Mouse (Mus musculus): ENCODE measurements around the gene Ruvbl1. TPM values are rescaled to one million over a fixed set of nuclear protein-coding genes. Genes with fewer than 3 reads are reported as not detected.

Ruvbl1 gene
- total and polyA plus RNA-seq, 3 experiments = 34.3 to 159 (median 35.6) TPM

DNA sequence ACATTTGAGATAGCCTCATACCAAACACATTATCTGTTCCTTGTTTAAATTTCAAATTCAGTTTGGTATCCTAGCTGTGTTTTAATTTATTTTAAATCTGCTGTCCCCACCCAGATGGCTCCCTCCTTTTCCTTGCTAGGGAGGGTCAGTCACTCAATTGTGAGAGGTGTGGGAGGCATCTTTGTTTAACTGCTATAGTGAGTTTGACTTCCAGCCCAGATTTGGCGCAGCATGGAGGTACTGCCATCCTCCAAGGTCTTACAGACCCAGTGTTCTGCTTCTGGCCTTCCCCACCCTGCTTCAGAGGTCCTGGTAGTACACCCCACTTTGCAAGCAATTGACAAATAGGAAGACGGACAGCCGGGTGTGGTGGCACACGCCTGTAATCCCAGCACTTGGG lies 58.8 kb downstream of the Ruvbl1 start:
- no peak overlapping the region for H3K4me3 ChIP-seq (ENCODE audit: low read depth, low read length)
- H3K4me1 ChIP-seq (ENCODE audit: insufficient read depth, low read depth, low read length) = peaks cover 31% of the 10 kb centered on the region
- ATAC-seq (ENCODE audit: extremely low read depth, insufficient number of reproducible peaks, low FRiP score, poor library complexity, severe bottlenecking) (no peak), DNase-seq (ENCODE audit: low spot score) (no peak)
- H3K9me3 ChIP-seq (replicated peaks) = no peaks in the 10 kb centered on the region
- H3K36me3 ChIP-seq (replicated peaks) = no peaks in the 10 kb centered on the region
- no peak for TF ChIP-seq GATA1 (IDR thresholded peaks at IDR 0.05; ENCODE audit: borderline replicate concordance, low read length)
- TF ChIP-seq CTCF (IDR thresholded peaks at IDR 0.05; ENCODE audit: low read depth, low read length) = no peak
- TF ChIP-seq POLR2AphosphoS5 (IDR thresholded peaks at IDR 0.05; ENCODE audit: insufficient replicate concordance, low read depth, low read length) = no peak
- no peak for TF ChIP-seq TAL1 (conservative IDR thresholded peaks at IDR 0.05; ENCODE audit: low read depth, low read length)
- TF ChIP-seq GATA2 (IDR thresholded peaks at IDR 0.05; ENCODE audit: borderline replicate concordance, low read depth, low read length) = no peak
- peaks cover 51% of the 10 kb centered on the region for H3K27me3 ChIP-seq (ENCODE audit: insufficient read depth, low read length)

DNA sequence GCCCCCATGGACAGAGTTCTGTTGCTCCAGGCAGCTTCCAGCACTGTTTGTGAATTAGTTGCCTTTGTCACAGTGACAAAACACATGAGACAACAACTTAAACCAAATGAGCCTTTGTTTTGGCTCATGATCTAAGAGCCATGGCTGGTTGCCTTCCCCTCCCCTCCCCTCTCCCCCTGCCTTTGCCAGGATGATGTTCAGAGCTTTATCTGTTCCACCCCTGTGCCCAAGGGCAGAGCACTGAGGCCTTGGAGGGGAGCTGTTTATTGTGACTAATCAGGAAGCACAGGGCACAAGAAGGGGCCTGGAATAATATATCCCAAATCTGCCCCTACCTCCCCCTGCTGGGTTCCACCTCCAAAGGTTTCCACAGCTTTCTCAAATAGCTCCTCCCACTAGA lies 65.1 kb downstream of the Ruvbl1 start:
- Histone ChIP-seq H3K9me3 (replicated peaks) (no peaks in the 10 kb centered on the region), H3K4me3 (ENCODE audit: low read depth, low read length) (no peak overlapping the region), H3K36me3 (replicated peaks) (no peaks in the 10 kb centered on the region), H3K27me3 (ENCODE audit: insufficient read depth, low read length) (peaks cover 53% of the 10 kb centered on the region), H3K4me1 (ENCODE audit: insufficient read depth, low read depth, low read length) (peaks cover 6% of the 10 kb centered on the region; the same call in 1 of the 2 replicates)
- DNase-seq (ENCODE audit: low spot score) (no peak), ATAC-seq (ENCODE audit: extremely low read depth, insufficient number of reproducible peaks, low FRiP score, poor library complexity, severe bottlenecking) (no peak)
- TF ChIP-seq TAL1 (conservative IDR thresholded peaks at IDR 0.05; ENCODE audit: low read depth, low read length) (no peak), GATA1 (IDR thresholded peaks at IDR 0.05; ENCODE audit: borderline replicate concordance, low read length) (no peak), GATA2 (IDR thresholded peaks at IDR 0.05; ENCODE audit: borderline replicate concordance, low read depth, low read length) (no peak), POLR2AphosphoS5 (IDR thresholded peaks at IDR 0.05; ENCODE audit: insufficient replicate concordance, low read depth, low read length) (no peak), CTCF (IDR thresholded peaks at IDR 0.05; ENCODE audit: low read depth, low read length) (no peak)

DNA sequence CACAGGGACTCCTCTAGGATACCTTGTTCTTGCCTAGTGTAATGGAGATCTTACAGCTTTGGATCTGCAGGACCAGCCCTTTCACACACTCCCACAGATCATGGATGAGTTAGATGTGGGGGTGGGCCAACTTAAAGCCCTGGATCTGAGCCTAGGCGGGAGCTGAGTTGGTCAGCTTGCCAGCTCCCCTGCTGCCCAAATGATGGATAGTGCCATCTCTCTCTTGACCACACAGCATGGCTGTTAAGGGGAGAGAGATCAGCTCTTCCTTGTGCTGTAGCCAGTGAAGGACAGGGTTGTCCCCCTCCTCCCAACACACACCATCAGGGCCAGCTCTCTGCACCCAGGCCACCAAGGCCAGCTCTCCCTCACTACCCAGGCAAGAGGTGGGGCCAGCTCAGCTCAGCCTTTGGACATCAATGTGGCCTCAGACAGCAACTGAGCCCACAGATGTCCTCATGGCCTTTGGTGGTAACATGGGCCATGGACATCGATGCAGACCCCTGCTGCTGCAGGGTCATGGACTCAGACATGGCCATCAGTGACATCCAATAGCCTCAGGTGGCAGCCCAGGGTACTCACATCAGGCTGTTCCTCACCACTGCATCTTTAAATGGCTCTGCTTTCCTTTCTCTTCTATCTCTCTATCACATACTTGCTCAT lies 75.0 kb downstream of the Ruvbl1 start:
- Histone ChIP-seq H3K4me1 (ENCODE audit: insufficient read depth, low read depth, low read length) (peaks cover 12% of the 10 kb centered on the region), H3K9me3 (replicated peaks) (no peaks in the 10 kb centered on the region), H3K36me3 (replicated peaks) (no peaks in the 10 kb centered on the region), H3K4me3 (ENCODE audit: low read depth, low read length) (no peak overlapping the region), H3K27me3 (ENCODE audit: insufficient read depth, low read length) (peaks cover 28% of the 10 kb centered on the region)
- TF ChIP-seq CTCF (IDR thresholded peaks at IDR 0.05; ENCODE audit: low read depth, low read length) (no peak), POLR2AphosphoS5 (IDR thresholded peaks at IDR 0.05; ENCODE audit: insufficient replicate concordance, low read depth, low read length) (no peak), GATA1 (IDR thresholded peaks at IDR 0.05; ENCODE audit: borderline replicate concordance, low read length) (no peak), TAL1 (conservative IDR thresholded peaks at IDR 0.05; ENCODE audit: low read depth, low read length) (no peak), GATA2 (IDR thresholded peaks at IDR 0.05; ENCODE audit: borderline replicate concordance, low read depth, low read length) (no peak)
- DNase-seq (ENCODE audit: low spot score) (no peak), ATAC-seq (ENCODE audit: extremely low read depth, insufficient number of reproducible peaks, low FRiP score, poor library complexity, severe bottlenecking) (no peak)

DNA sequence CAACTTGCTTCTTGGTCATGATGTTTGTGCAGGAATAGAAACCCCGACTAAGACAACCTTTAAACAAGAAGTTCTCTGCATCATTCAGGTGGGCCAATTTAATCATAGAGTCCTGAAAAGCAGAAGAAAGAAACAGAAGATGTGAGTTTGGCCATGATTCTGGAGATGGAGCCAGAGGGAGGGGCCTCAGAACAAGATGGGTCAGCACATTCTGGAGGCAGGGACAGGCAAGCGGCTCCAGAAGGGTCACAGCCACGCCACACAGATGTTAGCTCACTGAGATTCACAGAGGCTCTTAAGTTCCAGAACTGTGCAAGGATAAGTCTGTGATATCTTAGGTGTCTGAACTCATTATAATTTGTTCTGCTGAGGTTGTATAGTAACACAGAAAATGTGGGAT lies 79.0 kb downstream of the Ruvbl1 start:
- H3K4me1 ChIP-seq (ENCODE audit: insufficient read depth, low read depth, low read length) = peaks cover 48% of the 10 kb centered on the region

DNA sequence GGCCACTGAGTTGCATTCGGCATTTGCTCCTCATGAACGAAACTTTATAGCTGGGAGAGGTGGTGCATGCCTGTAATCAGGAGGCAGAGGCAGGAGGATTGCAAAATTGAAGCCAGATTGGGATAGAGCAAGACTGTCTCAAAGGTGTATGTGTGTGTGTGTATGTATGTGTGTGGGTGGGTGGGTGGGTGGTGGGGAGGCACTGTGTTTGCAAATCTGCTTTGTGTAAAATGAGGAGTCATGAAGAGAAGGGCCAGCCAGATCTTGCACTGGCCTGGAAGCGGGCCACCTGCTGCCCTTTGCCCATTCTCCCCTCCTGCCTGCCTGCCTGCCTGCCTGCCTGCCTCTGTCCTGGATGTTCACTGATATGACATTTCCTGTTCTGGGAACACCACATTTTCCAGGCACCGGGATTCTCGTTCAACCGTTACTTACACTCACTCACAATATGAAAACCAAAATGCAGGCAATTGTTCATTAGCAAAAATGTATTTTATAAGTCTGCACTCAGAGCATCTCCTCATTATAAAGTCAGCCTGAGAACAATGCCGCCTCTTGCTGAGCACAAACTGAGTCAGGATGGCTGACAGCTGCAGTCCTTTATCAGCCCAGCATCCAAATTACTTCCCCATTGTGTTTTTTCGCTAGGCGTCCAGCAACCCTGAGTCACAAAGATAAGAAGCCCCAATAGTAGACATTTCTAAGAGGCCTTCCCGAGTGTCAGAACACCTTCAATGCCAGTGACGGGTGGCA lies 79.6 kb downstream of the Ruvbl1 start:
- DNase-seq (ENCODE audit: low spot score) (peak; percentile 73), ATAC-seq (ENCODE audit: extremely low read depth, insufficient number of reproducible peaks, low FRiP score, poor library complexity, severe bottlenecking) (peak; percentile 83)
- peaks cover 23% of the 10 kb centered on the region for H3K27me3 ChIP-seq (ENCODE audit: insufficient read depth, low read length)
- H3K9me3 ChIP-seq (replicated peaks) = no peaks in the 10 kb centered on the region
- H3K36me3 ChIP-seq (replicated peaks) = no peaks in the 10 kb centered on the region
- H3K4me1 ChIP-seq (ENCODE audit: insufficient read depth, low read depth, low read length) = peaks cover 51% of the 10 kb centered on the region
- TF ChIP-seq TAL1 (conservative IDR thresholded peaks at IDR 0.05; ENCODE audit: low read depth, low read length) (peak; percentile 87), POLR2AphosphoS5 (IDR thresholded peaks at IDR 0.05; ENCODE audit: insufficient replicate concordance, low read depth, low read length) (no peak)
- H3K4me3 ChIP-seq (ENCODE audit: low read depth, low read length) = peak overlapping the region; percentile 57; the same call in 1 of the 2 replicates

More for the DNA sequence above, 79.0 kb downstream of the Ruvbl1 start:
- Histone ChIP-seq H3K27me3 (ENCODE audit: insufficient read depth, low read length) (peaks cover 28% of the 10 kb centered on the region), H3K36me3 (replicated peaks) (no peaks in the 10 kb centered on the region), H3K4me3 (ENCODE audit: low read depth, low read length) (peak overlapping the region; percentile 48; the same call in 1 of the 2 replicates), H3K9me3 (replicated peaks) (no peaks in the 10 kb centered on the region)
- TF ChIP-seq POLR2AphosphoS5 (IDR thresholded peaks at IDR 0.05; ENCODE audit: insufficient replicate concordance, low read depth, low read length) = no peak
- TF ChIP-seq CTCF (IDR thresholded peaks at IDR 0.05; ENCODE audit: low read depth, low read length) = no peak
- TF ChIP-seq GATA2 (IDR thresholded peaks at IDR 0.05; ENCODE audit: borderline replicate concordance, low read depth, low read length) = no peak
- TF ChIP-seq TAL1 (conservative IDR thresholded peaks at IDR 0.05; ENCODE audit: low read depth, low read length) = no peak
- no peak for TF ChIP-seq GATA1 (IDR thresholded peaks at IDR 0.05; ENCODE audit: borderline replicate concordance, low read length)
- ATAC-seq (ENCODE audit: extremely low read depth, insufficient number of reproducible peaks, low FRiP score, poor library complexity, severe bottlenecking) (no peak), DNase-seq (ENCODE audit: low spot score) (no peak)

DNA sequence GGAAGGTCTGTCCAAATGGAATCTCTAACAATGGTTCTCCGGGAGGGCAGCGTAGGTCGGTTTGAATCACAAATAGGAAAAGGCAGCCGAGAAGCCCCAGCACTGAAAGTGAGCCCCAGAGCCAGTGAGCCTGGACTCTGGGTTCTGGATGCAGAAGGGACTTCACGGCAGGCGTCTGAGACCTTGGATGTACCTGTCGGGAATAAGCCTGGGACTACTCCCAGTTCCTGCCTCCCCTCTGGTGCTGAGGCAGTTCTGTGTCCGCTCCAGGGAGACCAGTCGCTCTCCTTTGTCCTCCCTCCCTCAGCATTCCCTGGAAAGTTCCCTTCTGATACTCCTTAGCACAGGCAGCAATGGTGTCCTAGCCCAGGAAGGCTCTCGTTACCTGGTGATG lies 80.2 kb downstream of the Ruvbl1 start:
- Histone ChIP-seq H3K4me3 (ENCODE audit: low read depth, low read length) (peak overlapping the region; percentile 57; the same call in 1 of the 2 replicates), H3K27me3 (ENCODE audit: insufficient read depth, low read length) (peaks cover 21% of the 10 kb centered on the region), H3K4me1 (ENCODE audit: insufficient read depth, low read depth, low read length) (peaks cover 53% of the 10 kb centered on the region), H3K9me3 (replicated peaks) (no peaks in the 10 kb centered on the region), H3K36me3 (replicated peaks) (no peaks in the 10 kb centered on the region)
- no peak for TF ChIP-seq TAL1 (conservative IDR thresholded peaks at IDR 0.05; ENCODE audit: low read depth, low read length)
- TF ChIP-seq GATA2 (IDR thresholded peaks at IDR 0.05; ENCODE audit: borderline replicate concordance, low read depth, low read length) = no peak
- no peak for TF ChIP-seq CTCF (IDR thresholded peaks at IDR 0.05; ENCODE audit: low read depth, low read length)
- no peak for TF ChIP-seq GATA1 (IDR thresholded peaks at IDR 0.05; ENCODE audit: borderline replicate concordance, low read length)
- TF ChIP-seq POLR2AphosphoS5 (IDR thresholded peaks at IDR 0.05; ENCODE audit: insufficient replicate concordance, low read depth, low read length) = no peak
- DNase-seq (ENCODE audit: low spot score) = no peak
- no peak for ATAC-seq (ENCODE audit: extremely low read depth, insufficient number of reproducible peaks, low FRiP score, poor library complexity, severe bottlenecking)

Other genes with a start within 250 kb of the Ruvbl1 start
- gene Dnajb8, start 243.1 kb upstream of the Ruvbl1 start, total RNA-seq (2014; fragmentation: Nextera tagmentation) = not detected in 2 replicates
- 0.11 TPM in 1 of 2 replicates, not detected in the other for gene Dnajb8, start 243.1 kb upstream of the Ruvbl1 start, total RNA-seq (2017)
- not detected in 2 replicates for gene Dnajb8, start 243.1 kb upstream of the Ruvbl1 start, polyA plus RNA-seq (2012)
- 38.4 and 50.6 TPM in 2 replicates for gene Eefsec, start 18.9 kb upstream of the Ruvbl1 start, total RNA-seq (2014; fragmentation: Nextera tagmentation)
- gene Eefsec, start 18.9 kb upstream of the Ruvbl1 start, total RNA-seq (2017) = 12.3 and 15.0 TPM in 2 replicates
- 24.7 and 25.8 TPM in 2 replicates for gene Eefsec, start 18.9 kb upstream of the Ruvbl1 start, polyA plus RNA-seq (2012)
- gene Sec61a1, start 53.5 kb downstream of the Ruvbl1 start, total RNA-seq (2014; fragmentation: Nextera tagmentation) = 182 and 243 TPM in 2 replicates
- gene Sec61a1, start 53.5 kb downstream of the Ruvbl1 start, total RNA-seq (2017) = 86.0 and 93.2 TPM in 2 replicates
- 62.3 and 76.1 TPM in 2 replicates for gene Sec61a1, start 53.5 kb downstream of the Ruvbl1 start, polyA plus RNA-seq (2012)
- gene Kbtbd12, start 172.5 kb downstream of the Ruvbl1 start, total RNA-seq (2014; fragmentation: Nextera tagmentation) = not detected in 2 replicates
- 0.17 and 0.27 TPM in 2 replicates for gene Kbtbd12, start 172.5 kb downstream of the Ruvbl1 start, total RNA-seq (2017)
- gene Kbtbd12, start 172.5 kb downstream of the Ruvbl1 start, polyA plus RNA-seq (2012) = not detected in 2 replicates

Measured in G1E (cell line).